Mouse (Mus musculus) thymus, adult 2 months (tissue): Measurements from ENCODE around the gene Btf3l4. TPM values are rescaled to one million over a fixed set of nuclear protein-coding genes. Genes with fewer than 3 reads are reported as not detected.

Source experiments
- DNase-seq: peaks from one replicate; pipeline ENCODE4 v3.0.0; 2021
- H3K27ac ChIP-seq: fragments of 200-500 bp; 2 replicates; pipeline ENCODE4 v1.5.1; 2012; ENCODE audit warnings: low read length, control low read depth; ENCODE audit not compliant: control insufficient read depth, insufficient read depth
- H3K27me3 ChIP-seq: fragments of 200-500 bp; 2 replicates; pipeline ENCODE4 v1.6.1; 2012; ENCODE audit warnings: mild to moderate bottlenecking, low read length, moderate library complexity, mixed read lengths; ENCODE audit not compliant: control insufficient read depth, insufficient read depth
- H3K36me3 ChIP-seq: fragments of 200-500 bp; 2 replicates; pipeline ENCODE4 v1.6.1; 2012; ENCODE audit warnings: mild to moderate bottlenecking, low read length, moderate library complexity; ENCODE audit not compliant: control insufficient read depth, insufficient read depth
- H3K4me1 ChIP-seq: fragments of 200-500 bp; replicated peaks from 2 replicates; pipeline ENCODE4 v1.6.1; 2012; ENCODE audit warnings: low read length; ENCODE audit not compliant: control insufficient read depth, insufficient read depth
- H3K4me3 ChIP-seq: fragments of 200-500 bp; 2 replicates; pipeline ENCODE4 v1.5.1; 2012; ENCODE audit warnings: mild to moderate bottlenecking, low read length, control low read depth, moderate library complexity; ENCODE audit not compliant: control insufficient read depth, insufficient read depth
- CTCF ChIP-seq: fragments of 200-500 bp; IDR thresholded peaks from 2 replicates; pipeline ENCODE4 v1.5.1; 2012; ENCODE audit warnings: mild to moderate bottlenecking, control low read depth, low read length, moderate library complexity, borderline replicate concordance; ENCODE audit not compliant: control insufficient read depth, poor library complexity, insufficient read depth; ENCODE audit errors: extremely low read depth
- POLR2A ChIP-seq: fragments of 200-500 bp; IDR thresholded peaks from 2 replicates; pipeline ENCODE4 v1.6.1; 2012; ENCODE audit warnings: mild to moderate bottlenecking, low read length, control low read depth, moderate library complexity; ENCODE audit not compliant: control insufficient read depth, poor library complexity, insufficient read depth; ENCODE audit errors: extremely low read depth
- WGBS: fragments of 180-500 bp; shearing (Covaris S2); methylation state at CpG from one replicate; pipeline ENCODE4 v1.1.7; 2018; 5-methylcytosine and 5-hydroxymethylcytosine counted together
- polyA plus RNA-seq: library from polyadenylated mRNA; depleted of rRNA; stranded (reverse); fragments of >200 nt; gene quantifications from 2 replicates; pipeline ENCODE4 v1.2.3, GENCODE M21; 2012; rRNA removed

Btf3l4 gene
- polyA plus RNA-seq, 1 experiment = 19.3 TPM

GRCm38 (mm10) chr4:108781596-108781995 is 51.8 kb downstream of the Btf3l4 start:
- Histone ChIP-seq H3K4me1 (peaks cover 3% of the 10 kb centered on the region; the same call in 1 of the 2 replicates), H3K36me3 (no peaks in the 10 kb centered on the region), H3K27ac (no peak overlapping the region), H3K27me3 (peaks cover 11% of the 10 kb centered on the region; the same call in 1 of the 2 replicates), H3K4me3 (no peak overlapping the region)
- TF ChIP-seq CTCF (no peak), POLR2A (no peak)
- DNase-seq = no peak
- 73% methylated on average over 3 of the region's 3 CpGs for WGBS

GRCm38 (mm10) chr4:108780864-108781205 is 52.6 kb downstream of the Btf3l4 start:
- Histone ChIP-seq H3K4me1 (peaks cover 3% of the 10 kb centered on the region; the same call in 1 of the 2 replicates), H3K27ac (no peak overlapping the region), H3K4me3 (no peak overlapping the region), H3K27me3 (peaks cover 11% of the 10 kb centered on the region; the same call in 1 of the 2 replicates), H3K36me3 (no peaks in the 10 kb centered on the region)
- 4% methylated on average over 20 of the region's 20 CpGs for WGBS
- DNase-seq = no peak
- no peak for TF ChIP-seq POLR2A
- TF ChIP-seq CTCF = no peak

DNA sequence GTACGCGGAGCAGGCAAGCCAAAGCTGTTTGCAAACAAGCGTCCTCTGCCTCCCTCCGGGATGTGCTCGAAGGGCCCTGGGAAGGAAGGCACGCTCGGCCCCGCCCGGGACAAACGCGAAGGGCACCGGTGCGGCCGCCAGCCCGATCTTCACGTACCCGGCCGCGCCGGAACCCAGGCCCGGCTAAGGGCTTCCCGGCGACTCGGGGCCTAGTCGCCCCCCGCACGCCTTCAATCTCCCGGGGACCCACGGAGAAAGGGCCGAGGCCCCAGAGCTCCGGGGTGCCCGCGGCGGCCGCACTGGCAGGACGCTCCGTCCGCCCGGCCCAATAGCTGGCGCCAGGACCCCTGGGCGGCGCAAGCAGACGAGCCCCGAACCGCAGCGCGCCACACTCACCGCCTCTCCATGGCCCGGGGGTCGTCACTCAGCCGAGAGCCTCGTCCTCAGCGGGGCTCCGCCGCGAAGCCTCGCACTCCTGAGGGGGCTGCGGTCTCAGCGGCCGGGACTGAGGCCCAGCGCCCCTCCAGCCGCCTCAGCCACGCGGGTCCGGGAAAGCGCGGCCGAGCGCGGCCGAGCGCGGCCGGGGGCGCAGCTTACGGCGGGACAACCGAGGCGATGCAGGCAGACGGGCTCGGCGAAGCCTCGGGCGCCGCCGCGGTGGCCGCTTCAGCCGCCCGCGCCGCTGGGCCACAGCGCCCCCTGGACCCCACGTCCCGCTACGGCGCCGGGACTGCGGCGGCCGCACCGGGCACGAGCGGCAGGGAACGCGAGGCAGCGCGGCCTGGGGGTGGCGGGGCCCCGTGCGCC is 53.2 kb downstream of the Btf3l4 start, which contains the start of gene Zfyve9:
Zfyve9 (minus strand) TSS at position 742 of the 807 bp plus-strand sequence.
- Histone ChIP-seq H3K4me1 (peaks cover 3% of the 10 kb centered on the region; the same call in 1 of the 2 replicates), H3K4me3 (peak within 1 kb of the TSS; percentile 47), H3K36me3 (no peaks in the 10 kb centered on the region), H3K27ac (no peak within 1 kb of the TSS), H3K27me3 (peaks cover 11% of the 10 kb centered on the region; the same call in 1 of the 2 replicates)
- under 1% methylated on average over 111 of the region's 111 CpGs for WGBS
- peak; percentile 70 for DNase-seq
- TF ChIP-seq CTCF (peak; percentile 68; the same call in 1 of the 2 replicates), POLR2A (no peak)

DNA sequence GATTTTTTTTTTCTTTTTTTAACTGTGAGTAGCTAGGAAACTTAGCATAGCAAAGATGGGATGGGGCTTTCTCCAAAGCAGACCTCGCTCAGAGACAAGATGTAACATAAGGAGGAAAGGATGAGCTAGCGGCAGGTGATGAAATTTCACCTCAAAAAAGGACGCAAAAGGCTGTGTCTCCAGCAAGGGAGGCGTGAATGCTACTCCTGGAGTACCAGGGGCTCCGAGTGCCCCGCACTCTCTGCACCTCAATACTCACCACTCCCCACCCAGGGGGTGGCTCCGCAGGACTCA is 53.7 kb downstream of the Btf3l4 start:
- H3K27me3 ChIP-seq = peaks cover 11% of the 10 kb centered on the region; the same call in 1 of the 2 replicates
- WGBS = 4% methylated on average over 7 of the region's 7 CpGs

DNA sequence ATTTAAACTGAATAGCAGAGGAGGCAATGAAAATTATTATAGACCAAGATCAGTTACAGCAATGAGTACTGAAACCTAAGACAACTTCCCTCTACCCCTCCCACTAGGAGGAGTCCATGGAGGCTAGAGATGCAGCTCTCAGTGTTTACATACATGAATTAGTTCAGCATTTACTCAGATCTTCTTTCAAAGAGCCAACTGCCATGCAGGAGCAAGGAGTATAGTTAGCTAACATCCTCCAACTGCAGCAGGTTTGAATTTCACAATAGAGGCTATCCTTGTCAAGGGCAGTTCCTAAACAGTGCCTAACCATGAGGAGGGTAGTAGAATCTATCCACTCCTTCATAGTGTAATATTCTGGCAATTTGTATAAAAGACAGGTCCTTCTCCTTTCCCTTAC is 64.9 kb downstream of the Btf3l4 start:
- H3K4me3 ChIP-seq = no peak overlapping the region
- no peaks in the 10 kb centered on the region for H3K4me1 ChIP-seq
- H3K27me3 ChIP-seq = no peaks in the 10 kb centered on the region
- no peak overlapping the region for H3K27ac ChIP-seq
- no peak for DNase-seq
- TF ChIP-seq POLR2A = no peak
- no peak for TF ChIP-seq CTCF
- no peaks in the 10 kb centered on the region for H3K36me3 ChIP-seq

More for the DNA sequence above, 53.7 kb downstream of the Btf3l4 start:
- no peak overlapping the region for H3K27ac ChIP-seq
- peaks cover 3% of the 10 kb centered on the region; the same call in 1 of the 2 replicates for H3K4me1 ChIP-seq
- peak overlapping the region; percentile 47 for H3K4me3 ChIP-seq
- DNase-seq = no peak
- TF ChIP-seq POLR2A (no peak), CTCF (no peak)
- H3K36me3 ChIP-seq = no peaks in the 10 kb centered on the region

Other genes with a start within 250 kb of the Btf3l4 start
- 73.1 and 73.2 TPM in 2 replicates for gene Cc2d1b, start 213.7 kb downstream of the Btf3l4 start, polyA plus RNA-seq
- 0.09 TPM in 1 of 2 replicates, not detected in the other for gene 3110021N24Rik, start 114.0 kb downstream of the Btf3l4 start, polyA plus RNA-seq
- 0.73 and 0.84 TPM in 2 replicates for gene Zfyve9, start 52.8 kb downstream of the Btf3l4 start, polyA plus RNA-seq
- 14.7 and 15.5 TPM in 2 replicates for gene Txndc12, start 987 bp upstream of the Btf3l4 start, polyA plus RNA-seq
- gene Kti12, start 14.2 kb upstream of the Btf3l4 start, polyA plus RNA-seq = 72.6 and 76.0 TPM in 2 replicates
- gene A730015C16Rik, start 15.0 kb upstream of the Btf3l4 start, polyA plus RNA-seq = not detected in 2 replicates
- gene Rab3b, start 45.4 kb upstream of the Btf3l4 start, polyA plus RNA-seq = 0.91 and 1.7 TPM in 2 replicates
- gene Nrd1, start 167.0 kb upstream of the Btf3l4 start, polyA plus RNA-seq = 46.0 and 57.3 TPM in 2 replicates